Mouse (Mus musculus) CD8-positive naive resting alpha-beta T cell, adult 2 months (primary cell): ENCODE measurements around the gene Adap2.
A peak's percentile ranks its signal among the peaks of the same experiment; 100 is the strongest.
"Not testable (repeated sequence)": the region's sequence is repeated elsewhere in the genome, so short reads cannot be mapped to it uniquely, and the experiment has no call there.

ENCODE experiments used
- DNase-seq, 2 experiments: peaks; one replicate each; pipeline ENCODE4 v3.0.0; 2022; ENCODE audit warnings: low read depth in 2 of 2, low spot score in 2 of 2

Adap2 gene

GRCm38 (mm10) chr11:80159018-80159417 lies 5.1 kb downstream of the Adap2 start:
- DNase-seq = no peak

- no peak for DNase-seq
Observed at GRCm38 (mm10) chr11:80161041-80161440, 7.1 kb downstream of the Adap2 start.

- DNase-seq = no peak
Observed at GRCm38 (mm10) chr11:80163362-80164116, 9.6 kb downstream of the Adap2 start.

- no peak for DNase-seq
Observed at GRCm38 (mm10) chr11:80164224-80164623, 10.3 kb downstream of the Adap2 start.

- no peak for DNase-seq
Observed at GRCm38 (mm10) chr11:80168121-80168520, 14.2 kb downstream of the Adap2 start.

- no peak for DNase-seq
Observed at GRCm38 (mm10) chr11:80168611-80169249, 14.8 kb downstream of the Adap2 start.

GRCm38 (mm10) chr11:80169629-80170028 lies 15.7 kb downstream of the Adap2 start:
- no peak for DNase-seq

GRCm38 (mm10) chr11:80170351-80170750 lies 16.4 kb downstream of the Adap2 start:
- DNase-seq = no peak

- no peak for DNase-seq
Observed at GRCm38 (mm10) chr11:80171884-80172283, 18.0 kb downstream of the Adap2 start.

- no peak for DNase-seq
Observed at GRCm38 (mm10) chr11:80173963-80174670, 20.2 kb downstream of the Adap2 start.

- DNase-seq = no peak
Observed at GRCm38 (mm10) chr11:80176911-80177895, 23.3 kb downstream of the Adap2 start.

- DNase-seq = no peak
Observed at GRCm38 (mm10) chr11:80178316-80178715, 24.4 kb downstream of the Adap2 start.

- DNase-seq = no peak
Observed at GRCm38 (mm10) chr11:80181021-80181749, 27.3 kb downstream of the Adap2 start.

GRCm38 (mm10) chr11:80183054-80183704 lies 29.3 kb downstream of the Adap2 start:
- DNase-seq = not testable (repeated sequence)

GRCm38 (mm10) chr11:80183705-80184255 lies 29.9 kb downstream of the Adap2 start, which contains the start of gene Rnf135:
TSS of gene Rnf135 (plus strand) at chr11:80183851.
- DNase-seq = peak; percentile 18 to 41

- DNase-seq = no peak
Observed at GRCm38 (mm10) chr11:80184531-80185071, 30.7 kb downstream of the Adap2 start.

- not testable (repeated sequence) for DNase-seq
Observed at GRCm38 (mm10) chr11:80185441-80185976, 31.6 kb downstream of the Adap2 start.

- DNase-seq = no peak
Observed at GRCm38 (mm10) chr11:80190280-80190679, 36.4 kb downstream of the Adap2 start.

GRCm38 (mm10) chr11:80193827-80194226 lies 39.9 kb downstream of the Adap2 start:
- DNase-seq = no peak
